Mouse (Mus musculus): Measurements from ENCODE around the gene Phb2. TPM values are rescaled to one million over a fixed set of nuclear protein-coding genes. Genes with fewer than 3 reads are reported as not detected.

Gene Phb2
- total and polyA plus RNA-seq, 3 experiments: 325 to 565 (median 432) TPM

DNA sequence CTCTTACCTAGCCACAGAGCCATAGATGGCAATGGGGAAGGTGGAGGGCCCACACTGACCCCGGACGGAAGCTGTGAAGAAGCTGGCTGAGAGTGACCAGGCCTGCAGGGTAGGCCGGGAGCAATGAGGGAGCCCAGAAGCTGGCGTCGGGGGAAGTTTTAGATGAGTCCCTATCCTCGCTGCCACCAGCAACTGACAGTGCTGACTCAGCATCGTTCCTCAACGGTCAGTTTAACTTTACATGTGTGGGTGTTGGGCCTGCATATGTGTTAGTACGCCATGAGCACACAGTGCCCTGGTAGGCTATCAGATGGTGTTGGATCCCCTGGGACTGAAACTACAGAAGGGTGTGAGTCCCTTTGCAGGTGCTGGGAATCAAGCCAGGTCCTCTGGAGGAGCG is 12.3 kb downstream of the Phb2 start:
- Histone ChIP-seq H3K9me3 (replicated peaks) (no peaks in the 10 kb centered on the region), H3K4me3 (ENCODE audit: low read depth, low read length) (peak overlapping the region; percentile 63; the same call in 1 of the 2 replicates), H3K36me3 (replicated peaks) (peaks cover 90% of the 10 kb centered on the region), H3K4me1 (ENCODE audit: insufficient read depth, low read depth, low read length) (peaks cover 86% of the 10 kb centered on the region), H3K27me3 (ENCODE audit: insufficient read depth, low read length) (no peaks in the 10 kb centered on the region)
- TF ChIP-seq GATA2 (IDR thresholded peaks at IDR 0.05; ENCODE audit: borderline replicate concordance, low read depth, low read length) (no peak), POLR2AphosphoS5 (IDR thresholded peaks at IDR 0.05; ENCODE audit: insufficient replicate concordance, low read depth, low read length) (no peak), CTCF (IDR thresholded peaks at IDR 0.05; ENCODE audit: low read depth, low read length) (no peak), TAL1 (conservative IDR thresholded peaks at IDR 0.05; ENCODE audit: low read depth, low read length) (no peak), GATA1 (IDR thresholded peaks at IDR 0.05; ENCODE audit: borderline replicate concordance, low read length) (no peak)
- DNase-seq (ENCODE audit: low spot score) (no peak), ATAC-seq (ENCODE audit: extremely low read depth, insufficient number of reproducible peaks, low FRiP score, poor library complexity, severe bottlenecking) (peak; percentile 22; the same call in 1 of the 2 replicates)

DNA sequence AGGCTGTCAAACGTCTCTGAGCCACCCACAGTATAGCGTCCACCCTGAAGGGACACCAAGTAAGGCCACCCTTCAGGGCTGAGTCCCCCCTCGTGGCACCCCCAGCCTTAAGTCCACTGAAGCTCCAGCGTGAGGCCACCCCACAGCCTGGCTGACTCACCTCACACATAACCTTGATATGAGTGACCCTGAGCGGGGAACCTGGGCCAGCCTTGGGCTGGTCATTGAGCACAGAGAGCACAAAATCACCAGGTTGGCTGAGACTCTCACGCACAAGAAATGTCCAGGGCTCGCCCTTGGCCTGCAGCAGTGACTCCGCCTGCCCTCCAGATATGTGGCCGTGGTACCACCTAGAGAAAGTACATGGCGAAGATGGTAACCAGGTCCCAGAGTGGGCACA is 16.5 kb downstream of the Phb2 start:
- Histone ChIP-seq H3K36me3 (replicated peaks) (peaks cover 84% of the 10 kb centered on the region), H3K9me3 (replicated peaks) (no peaks in the 10 kb centered on the region), H3K4me3 (ENCODE audit: low read depth, low read length) (peak overlapping the region; percentile 1; the same call in 1 of the 2 replicates), H3K27me3 (ENCODE audit: insufficient read depth, low read length) (no peaks in the 10 kb centered on the region), H3K4me1 (ENCODE audit: insufficient read depth, low read depth, low read length) (peaks cover 91% of the 10 kb centered on the region)
- TF ChIP-seq CTCF (IDR thresholded peaks at IDR 0.05; ENCODE audit: low read depth, low read length) (no peak), GATA2 (IDR thresholded peaks at IDR 0.05; ENCODE audit: borderline replicate concordance, low read depth, low read length) (no peak), TAL1 (conservative IDR thresholded peaks at IDR 0.05; ENCODE audit: low read depth, low read length) (no peak), POLR2AphosphoS5 (IDR thresholded peaks at IDR 0.05; ENCODE audit: insufficient replicate concordance, low read depth, low read length) (no peak), GATA1 (IDR thresholded peaks at IDR 0.05; ENCODE audit: borderline replicate concordance, low read length) (no peak)
- DNase-seq (ENCODE audit: low spot score) (no peak), ATAC-seq (ENCODE audit: extremely low read depth, insufficient number of reproducible peaks, low FRiP score, poor library complexity, severe bottlenecking) (no peak)

DNA sequence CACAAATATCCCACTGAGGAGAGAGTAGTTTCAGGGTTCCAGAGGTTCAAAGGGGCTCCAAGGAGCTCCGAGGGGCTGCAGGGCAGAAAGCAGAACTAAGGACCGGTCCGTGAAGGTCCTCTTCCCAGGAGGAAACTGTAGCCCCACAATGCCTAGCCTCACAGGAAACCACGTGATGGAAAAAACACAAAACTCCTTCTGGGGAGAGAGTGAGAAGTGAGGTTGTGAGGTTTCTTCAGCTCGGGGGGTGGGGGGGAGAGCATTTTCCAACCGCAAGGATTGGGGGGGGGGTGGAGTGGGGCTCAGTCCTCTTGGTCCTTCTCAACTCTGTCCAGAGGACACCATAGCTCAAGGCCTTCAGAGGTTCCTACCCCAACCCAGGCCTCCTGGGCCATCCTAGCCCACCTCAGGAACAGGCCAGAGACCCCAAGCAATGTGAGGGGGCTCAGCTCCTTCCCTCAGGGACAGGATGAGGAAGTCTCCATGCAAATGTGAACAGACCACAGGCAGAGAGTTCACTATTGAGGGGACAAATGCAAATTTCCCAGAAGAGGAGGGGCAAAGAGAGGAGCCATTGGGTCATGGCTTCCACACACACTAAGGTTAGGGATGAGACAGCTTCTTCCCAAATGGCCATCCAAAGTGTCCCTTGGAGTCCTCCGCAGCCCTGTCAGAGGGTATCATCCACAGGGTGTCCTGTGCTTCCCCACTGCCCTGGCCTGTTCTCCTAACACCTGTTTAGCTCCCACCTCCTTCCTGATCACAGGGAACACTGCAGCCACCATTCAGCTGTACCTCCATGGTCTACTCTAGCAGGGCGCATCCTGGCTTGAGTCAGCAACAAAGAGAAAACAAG is 17.9 kb downstream of the Phb2 start:
- Histone ChIP-seq H3K9me3 (replicated peaks) (no peaks in the 10 kb centered on the region), H3K4me3 (ENCODE audit: low read depth, low read length) (no peak overlapping the region; the same call in 1 of the 2 replicates), H3K27me3 (ENCODE audit: insufficient read depth, low read length) (no peaks in the 10 kb centered on the region), H3K4me1 (ENCODE audit: insufficient read depth, low read depth, low read length) (peaks cover 88% of the 10 kb centered on the region), H3K36me3 (replicated peaks) (peaks cover 70% of the 10 kb centered on the region)
- DNase-seq (ENCODE audit: low spot score) (no peak), ATAC-seq (ENCODE audit: extremely low read depth, insufficient number of reproducible peaks, low FRiP score, poor library complexity, severe bottlenecking) (0 out of 2 replicates have a peak, but pooled peaks have one; percentile 9)
- TF ChIP-seq GATA2 (IDR thresholded peaks at IDR 0.05; ENCODE audit: borderline replicate concordance, low read depth, low read length): no peak

DNA sequence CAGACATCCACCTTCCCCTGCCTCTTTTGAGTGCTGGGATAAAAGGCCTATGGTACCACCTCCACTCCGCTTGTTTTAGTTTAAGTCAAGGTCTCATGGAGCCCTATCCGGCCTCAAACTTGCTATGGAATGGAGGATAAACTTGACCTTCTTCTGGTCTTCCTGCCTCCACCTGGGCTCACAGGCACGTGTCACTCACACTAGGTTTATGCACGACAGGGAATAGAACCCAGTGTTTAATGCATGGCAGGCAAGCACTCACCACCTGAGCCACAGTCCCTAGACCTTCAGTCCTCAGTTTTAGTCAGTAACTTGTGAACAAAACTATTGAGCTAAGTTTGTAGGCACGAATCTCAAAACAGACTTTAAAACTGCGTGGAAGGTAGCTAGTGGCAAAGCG is 18.9 kb downstream of the Phb2 start:
- ATAC-seq (ENCODE audit: extremely low read depth, insufficient number of reproducible peaks, low FRiP score, poor library complexity, severe bottlenecking): no peak
- Histone ChIP-seq H3K36me3 (replicated peaks) (peaks cover 60% of the 10 kb centered on the region), H3K27me3 (ENCODE audit: insufficient read depth, low read length) (no peaks in the 10 kb centered on the region), H3K9me3 (replicated peaks) (no peaks in the 10 kb centered on the region), H3K4me1 (ENCODE audit: insufficient read depth, low read depth, low read length) (peaks cover 78% of the 10 kb centered on the region), H3K4me3 (ENCODE audit: low read depth, low read length) (no peak overlapping the region)
- no peak for DNase-seq (ENCODE audit: low spot score)
- TF ChIP-seq POLR2AphosphoS5 (IDR thresholded peaks at IDR 0.05; ENCODE audit: insufficient replicate concordance, low read depth, low read length): no peak
- no peak for TF ChIP-seq GATA1 (IDR thresholded peaks at IDR 0.05; ENCODE audit: borderline replicate concordance, low read length)
- no peak for TF ChIP-seq CTCF (IDR thresholded peaks at IDR 0.05; ENCODE audit: low read depth, low read length)
- no peak for TF ChIP-seq TAL1 (conservative IDR thresholded peaks at IDR 0.05; ENCODE audit: low read depth, low read length)
- no peak for TF ChIP-seq GATA2 (IDR thresholded peaks at IDR 0.05; ENCODE audit: borderline replicate concordance, low read depth, low read length)

DNA sequence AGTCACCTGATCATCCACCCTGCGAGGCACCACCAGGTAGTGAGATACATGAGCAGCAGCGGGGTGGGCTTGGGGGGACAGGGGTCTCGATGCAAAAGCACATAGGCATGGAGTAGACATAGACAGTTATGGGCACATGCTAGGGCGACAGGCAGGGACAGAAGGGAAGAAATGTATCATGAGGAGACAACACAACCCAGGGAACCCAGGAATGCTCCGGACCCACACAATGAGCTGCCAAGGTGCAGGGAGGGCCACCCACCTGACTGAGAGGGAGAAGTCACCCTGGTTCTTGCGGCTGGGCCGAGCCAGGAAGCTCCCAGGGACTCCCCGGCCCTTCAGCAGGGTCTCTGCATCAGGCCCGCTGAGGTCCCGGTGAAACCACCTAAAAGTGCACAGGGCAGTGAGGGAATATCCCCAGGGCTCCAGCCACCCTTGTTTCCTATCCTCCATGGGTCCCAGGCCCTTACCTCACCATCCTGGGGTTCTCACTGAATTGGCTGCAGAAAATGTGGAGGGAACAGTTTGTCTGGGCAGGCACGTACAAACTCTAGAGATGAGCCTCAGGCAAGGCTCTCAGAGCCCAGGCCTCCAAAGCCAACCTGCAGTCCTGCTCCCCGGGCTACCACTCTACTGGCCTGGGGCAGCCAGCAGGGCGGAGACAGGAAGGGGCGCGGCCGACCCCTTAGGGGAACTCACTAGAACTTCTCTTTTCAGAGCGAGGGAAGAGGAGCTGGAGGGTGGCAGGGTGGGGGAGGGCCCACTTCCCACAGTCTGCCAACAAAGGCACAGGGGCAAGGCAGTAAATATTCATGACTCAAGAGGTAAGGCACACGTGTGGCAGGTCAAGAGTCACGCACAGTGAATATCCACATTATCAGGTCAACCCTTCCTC is 20.6 kb downstream of the Phb2 start:
- Histone ChIP-seq H3K36me3 (replicated peaks) (peaks cover 45% of the 10 kb centered on the region), H3K27me3 (ENCODE audit: insufficient read depth, low read length) (no peaks in the 10 kb centered on the region), H3K4me3 (ENCODE audit: low read depth, low read length) (peak overlapping the region; percentile 75), H3K9me3 (replicated peaks) (no peaks in the 10 kb centered on the region), H3K4me1 (ENCODE audit: insufficient read depth, low read depth, low read length) (peaks cover 73% of the 10 kb centered on the region)
- DNase-seq (ENCODE audit: low spot score) (peak; percentile 84), ATAC-seq (ENCODE audit: extremely low read depth, insufficient number of reproducible peaks, low FRiP score, poor library complexity, severe bottlenecking) (peak; percentile 94)
- TF ChIP-seq TAL1 (conservative IDR thresholded peaks at IDR 0.05; ENCODE audit: low read depth, low read length) (no peak), CTCF (IDR thresholded peaks at IDR 0.05; ENCODE audit: low read depth, low read length) (no peak), GATA1 (IDR thresholded peaks at IDR 0.05; ENCODE audit: borderline replicate concordance, low read length) (no peak), GATA2 (IDR thresholded peaks at IDR 0.05; ENCODE audit: borderline replicate concordance, low read depth, low read length) (no peak), POLR2AphosphoS5 (IDR thresholded peaks at IDR 0.05; ENCODE audit: insufficient replicate concordance, low read depth, low read length) (no peak)

DNA sequence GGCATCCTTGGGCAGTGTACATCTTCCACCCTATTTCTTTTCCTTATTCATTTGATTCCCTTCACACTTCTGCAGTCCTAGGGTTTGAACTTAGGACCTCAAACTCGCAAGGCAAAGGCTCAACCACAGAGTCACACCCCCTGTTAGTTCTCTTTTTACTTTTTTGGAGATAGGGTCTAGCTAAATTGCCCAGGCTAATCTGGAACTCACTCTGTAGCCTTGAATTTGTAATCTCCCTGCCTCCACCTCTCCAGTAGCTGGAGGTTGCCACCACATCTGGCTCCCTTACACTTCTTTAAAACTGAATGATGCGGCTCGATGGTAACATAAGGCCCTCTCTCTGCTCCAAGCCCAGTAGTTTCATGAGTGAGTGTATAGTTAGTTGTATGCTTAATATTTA is 22.3 kb downstream of the Phb2 start:
- H3K4me1 ChIP-seq (ENCODE audit: insufficient read depth, low read depth, low read length): peaks cover 74% of the 10 kb centered on the region
- H3K4me3 ChIP-seq (ENCODE audit: low read depth, low read length): no peak overlapping the region
- no peaks in the 10 kb centered on the region for H3K9me3 ChIP-seq (replicated peaks)
- TF ChIP-seq TAL1 (conservative IDR thresholded peaks at IDR 0.05; ENCODE audit: low read depth, low read length) (no peak), CTCF (IDR thresholded peaks at IDR 0.05; ENCODE audit: low read depth, low read length) (no peak), POLR2AphosphoS5 (IDR thresholded peaks at IDR 0.05; ENCODE audit: insufficient replicate concordance, low read depth, low read length) (no peak), GATA2 (IDR thresholded peaks at IDR 0.05; ENCODE audit: borderline replicate concordance, low read depth, low read length) (no peak), GATA1 (IDR thresholded peaks at IDR 0.05; ENCODE audit: borderline replicate concordance, low read length) (no peak)
- no peaks in the 10 kb centered on the region for H3K27me3 ChIP-seq (ENCODE audit: insufficient read depth, low read length)
- DNase-seq (ENCODE audit: low spot score) (no peak), ATAC-seq (ENCODE audit: extremely low read depth, insufficient number of reproducible peaks, low FRiP score, poor library complexity, severe bottlenecking) (no peak)
- peaks cover 37% of the 10 kb centered on the region for H3K36me3 ChIP-seq (replicated peaks)
